Mouse (Mus musculus) limb, embryonic 13.5 days (tissue): ENCODE measurements around the gene Pnmt. TPM values are rescaled to one million over a fixed set of nuclear protein-coding genes. Genes with fewer than 3 reads are reported as not detected.
"Not testable (repeated sequence)": the region's sequence is repeated elsewhere in the genome, so short reads cannot be mapped to it uniquely, and the experiment has no call there.

Experiments used
- ATAC-seq: fragments of 200-750 bp; cut with Nextera tagmentation; 2 replicates; pipeline ENCODE4 v1.8.0; 2017; ENCODE audit warnings: low read depth, moderate number of reproducible peaks, moderate TSS enrichment; ENCODE audit not compliant: low FRiP score
- H3K27ac ChIP-seq: fragments of 300-500 bp; sonication (generic); 2 replicates; pipeline ENCODE4 v1.5.1; 2015; ENCODE audit warnings: inconsistent platforms, mild to moderate bottlenecking, moderate library complexity
- H3K27me3 ChIP-seq: fragments of 300-500 bp; sonication (generic); 2 replicates; pipeline ENCODE4 v1.6.1; 2015; ENCODE audit warnings: mild to moderate bottlenecking, inconsistent platforms
- H3K36me3 ChIP-seq: fragments of 300-500 bp; sonication (generic); 2 replicates; pipeline ENCODE4 v1.6.1; 2015; ENCODE audit warnings: inconsistent platforms, mild to moderate bottlenecking, moderate library complexity
- H3K4me1 ChIP-seq: fragments of 300-500 bp; sonication (generic); 2 replicates; pipeline ENCODE4 v1.6.1; 2015; ENCODE audit warnings: inconsistent platforms
- H3K4me2 ChIP-seq: fragments of 300-500 bp; sonication (generic); replicated peaks from 2 replicates; pipeline ENCODE4 v1.6.1; 2015; ENCODE audit warnings: inconsistent platforms, mild to moderate bottlenecking, moderate library complexity
- H3K4me3 ChIP-seq: fragments of 300-500 bp; sonication (generic); 2 replicates; pipeline ENCODE4 v1.5.1; 2015; ENCODE audit warnings: moderate library complexity, mild to moderate bottlenecking, inconsistent platforms
- H3K9ac ChIP-seq: fragments of 300-500 bp; sonication (generic); 2 replicates; pipeline ENCODE4 v1.6.1; 2015; ENCODE audit warnings: mild to moderate bottlenecking, inconsistent platforms
- H3K9me3 ChIP-seq: fragments of 300-500 bp; sonication (generic); 2 replicates; pipeline ENCODE4 v1.6.1; 2016; ENCODE audit warnings: inconsistent platforms
- WGBS: fragments of 180-500 bp; shearing (Covaris S2); methylation state at CpG from one replicate; pipeline ENCODE4 v1.1.7; 2015; 5-methylcytosine and 5-hydroxymethylcytosine counted together
- polyA plus RNA-seq: library from polyadenylated mRNA; unstranded; fragments of >200 nt; fragmentation: Nextera tagmentation; extraction: Ambion mirVana; gene quantifications from 2 replicates; pipeline ENCODE4 v1.2.1, GENCODE M21; 2015

Gene Pnmt
- polyA plus RNA-seq, 1 experiment from 2014 or later: 1.4 TPM

- Histone ChIP-seq H3K9ac (no peak overlapping the region), H3K4me3 (no peak overlapping the region), H3K27me3 (no peaks in the 10 kb centered on the region), H3K9me3 (no peaks in the 10 kb centered on the region), H3K4me1 (no peaks in the 10 kb centered on the region), H3K4me2 (no peak overlapping the region), H3K27ac (no peak overlapping the region), H3K36me3 (peaks cover 77% of the 10 kb centered on the region)
- WGBS: 63% methylated on average over 5 of the region's 5 CpGs
- no peak for ATAC-seq
Measured at GRCm38 (mm10) chr11:98376756-98377155, 9.5 kb upstream of the Pnmt start.

GRCm38 (mm10) chr11:98377787-98378186 is 8.5 kb upstream of the Pnmt start:
- WGBS: 84% methylated on average over 11 of the region's 11 CpGs
- no peak for ATAC-seq

GRCm38 (mm10) chr11:98379379-98379778 is 6.9 kb upstream of the Pnmt start:
- Histone ChIP-seq H3K27me3 (peaks cover 15% of the 10 kb centered on the region), H3K27ac (no peak overlapping the region; the same call in 1 of the 2 replicates), H3K9ac (no peak overlapping the region), H3K4me3 (no peak overlapping the region), H3K4me2 (no peak overlapping the region), H3K9me3 (no peaks in the 10 kb centered on the region), H3K36me3 (peaks cover 66% of the 10 kb centered on the region), H3K4me1 (no peaks in the 10 kb centered on the region)
- WGBS: 86% methylated on average over 7 of the region's 7 CpGs
- ATAC-seq: no peak

More at GRCm38 (mm10) chr11:98377787-98378186, 8.5 kb upstream of the Pnmt start:
- H3K27me3 ChIP-seq: no peaks in the 10 kb centered on the region
- H3K4me1 ChIP-seq: no peaks in the 10 kb centered on the region
- peaks cover 77% of the 10 kb centered on the region for H3K36me3 ChIP-seq
- H3K4me3 ChIP-seq: no peak overlapping the region
- H3K9ac ChIP-seq: no peak overlapping the region
- H3K27ac ChIP-seq: no peak overlapping the region
- H3K4me2 ChIP-seq: no peak overlapping the region
- no peaks in the 10 kb centered on the region for H3K9me3 ChIP-seq

- Histone ChIP-seq H3K9ac (no peak overlapping the region), H3K4me3 (no peak overlapping the region), H3K4me2 (no peak overlapping the region), H3K4me1 (no peaks in the 10 kb centered on the region), H3K36me3 (peaks cover 59% of the 10 kb centered on the region), H3K27ac (no peak overlapping the region), H3K9me3 (no peaks in the 10 kb centered on the region), H3K27me3 (peaks cover 22% of the 10 kb centered on the region)
- 91% methylated on average over 6 of the region's 6 CpGs for WGBS
- no peak for ATAC-seq
Measured at GRCm38 (mm10) chr11:98380106-98380505, 6.1 kb upstream of the Pnmt start.

- no peak overlapping the region for H3K9ac ChIP-seq
- no peak overlapping the region for H3K27ac ChIP-seq
- no peak for ATAC-seq
- no peak overlapping the region for H3K4me2 ChIP-seq
- no peak overlapping the region for H3K4me3 ChIP-seq
- H3K4me1 ChIP-seq: peaks cover 4% of the 10 kb centered on the region; the same call in 1 of the 2 replicates
- peaks cover 43% of the 10 kb centered on the region for H3K36me3 ChIP-seq
- no peaks in the 10 kb centered on the region for H3K9me3 ChIP-seq
- 95% methylated on average over 2 of the region's 2 CpGs for WGBS
- peaks cover 38% of the 10 kb centered on the region for H3K27me3 ChIP-seq
Measured at GRCm38 (mm10) chr11:98381651-98382050, 4.6 kb upstream of the Pnmt start.

- not testable (repeated sequence) for H3K4me1 ChIP-seq, H3K9ac ChIP-seq, H3K9me3 ChIP-seq, H3K4me3 ChIP-seq, H3K4me2 ChIP-seq, ATAC-seq, H3K27ac ChIP-seq
- WGBS: 34% methylated on average over 2 of the region's 2 CpGs
- Histone ChIP-seq H3K36me3 (peaks cover 36% of the 10 kb centered on the region), H3K27me3 (peaks cover 45% of the 10 kb centered on the region)
Measured at GRCm38 (mm10) chr11:98382405-98382804, 3.8 kb upstream of the Pnmt start.

- H3K9me3 ChIP-seq: no peaks in the 10 kb centered on the region
- H3K9ac ChIP-seq: no peak within 1 kb of the TSS
- H3K36me3 ChIP-seq: peaks cover 25% of the 10 kb centered on the region
- peaks cover 5% of the 10 kb centered on the region; the same call in 1 of the 2 replicates for H3K4me1 ChIP-seq
- no peak within 1 kb of the TSS for H3K4me3 ChIP-seq
- no peak within 1 kb of the TSS for H3K27ac ChIP-seq
- no peak within 1 kb of the TSS for H3K4me2 ChIP-seq
- H3K27me3 ChIP-seq: peaks cover 56% of the 10 kb centered on the region
- 47% methylated on average over 14 of the region's 14 CpGs for WGBS
- ATAC-seq: no peak
Measured at GRCm38 (mm10) chr11:98383261-98384030, 2.8 kb upstream of the Pnmt start, which contains the start of gene Tcap. Gene Tcap, plus strand, starts transcription at chr11:98383811.

- H3K27me3 ChIP-seq: peaks cover 63% of the 10 kb centered on the region
- peaks cover 5% of the 10 kb centered on the region; the same call in 1 of the 2 replicates for H3K4me1 ChIP-seq
- H3K4me2 ChIP-seq: no peak overlapping the region
- H3K36me3 ChIP-seq: peaks cover 18% of the 10 kb centered on the region
- no peak overlapping the region for H3K4me3 ChIP-seq
- no peak for ATAC-seq
- 73% methylated on average over 20 of the region's 20 CpGs for WGBS
- no peaks in the 10 kb centered on the region for H3K9me3 ChIP-seq
- H3K9ac ChIP-seq: no peak overlapping the region
- H3K27ac ChIP-seq: no peak overlapping the region
Measured at GRCm38 (mm10) chr11:98384216-98384615, 2.0 kb upstream of the Pnmt start.

GRCm38 (mm10) chr11:98384721-98385637 is 1.3 kb upstream of the Pnmt start:
- H3K9me3 ChIP-seq: no peaks in the 10 kb centered on the region
- H3K27me3 ChIP-seq: peaks cover 69% of the 10 kb centered on the region
- peaks cover 5% of the 10 kb centered on the region; the same call in 1 of the 2 replicates for H3K4me1 ChIP-seq
- H3K4me3 ChIP-seq: no peak overlapping the region
- H3K36me3 ChIP-seq: peaks cover 10% of the 10 kb centered on the region
- H3K9ac ChIP-seq: no peak overlapping the region
- H3K27ac ChIP-seq: no peak overlapping the region
- H3K4me2 ChIP-seq: no peak overlapping the region
- no peak for ATAC-seq
- WGBS: 68% methylated on average over 8 of the region's 8 CpGs

GRCm38 (mm10) chr11:98386596-98386995 is 346 bp downstream of the Pnmt start:
- H3K36me3 ChIP-seq: no peaks in the 10 kb centered on the region
- no peak overlapping the region for H3K27ac ChIP-seq
- H3K4me3 ChIP-seq: peak overlapping the region; percentile 14; the same call in 1 of the 2 replicates
- peaks cover 5% of the 10 kb centered on the region; the same call in 1 of the 2 replicates for H3K4me1 ChIP-seq
- peaks cover 85% of the 10 kb centered on the region for H3K27me3 ChIP-seq
- 15% methylated on average over 24 of the region's 24 CpGs for WGBS
- H3K9me3 ChIP-seq: no peaks in the 10 kb centered on the region
- H3K4me2 ChIP-seq: peak overlapping the region; percentile 48
- peak overlapping the region; percentile 25; the same call in 1 of the 2 replicates for H3K9ac ChIP-seq
- no peak for ATAC-seq

- Histone ChIP-seq H3K4me3 (no peak overlapping the region), H3K9ac (no peak overlapping the region), H3K27me3 (peaks cover 90% of the 10 kb centered on the region), H3K9me3 (no peaks in the 10 kb centered on the region), H3K4me1 (peaks cover 5% of the 10 kb centered on the region; the same call in 1 of the 2 replicates), H3K27ac (no peak overlapping the region), H3K36me3 (no peaks in the 10 kb centered on the region), H3K4me2 (peak overlapping the region; percentile 48; the same call in 1 of the 2 replicates)
- WGBS: 45% methylated on average over 14 of the region's 14 CpGs
- no peak for ATAC-seq
Measured at GRCm38 (mm10) chr11:98387056-98387577, 867 bp downstream of the Pnmt start.

GRCm38 (mm10) chr11:98388282-98388681 is 2.0 kb downstream of the Pnmt start:
- no peaks in the 10 kb centered on the region for H3K9me3 ChIP-seq
- no peak overlapping the region for H3K4me2 ChIP-seq
- ATAC-seq: no peak
- peaks cover 12% of the 10 kb centered on the region for H3K4me1 ChIP-seq
- H3K9ac ChIP-seq: no peak overlapping the region
- H3K27ac ChIP-seq: no peak overlapping the region
- no peak overlapping the region for H3K4me3 ChIP-seq
- WGBS: 74% methylated on average over 10 of the region's 10 CpGs
- peaks cover 96% of the 10 kb centered on the region for H3K27me3 ChIP-seq
- no peaks in the 10 kb centered on the region for H3K36me3 ChIP-seq
